Mouse (Mus musculus) cerebellum, adult 11-12 months (tissue): ENCODE results near the gene Spg11.

ENCODE experiments used
- DNase-seq: peaks from one replicate; pipeline ENCODE4 v3.0.0; 2022

Spg11 gene

DNA sequence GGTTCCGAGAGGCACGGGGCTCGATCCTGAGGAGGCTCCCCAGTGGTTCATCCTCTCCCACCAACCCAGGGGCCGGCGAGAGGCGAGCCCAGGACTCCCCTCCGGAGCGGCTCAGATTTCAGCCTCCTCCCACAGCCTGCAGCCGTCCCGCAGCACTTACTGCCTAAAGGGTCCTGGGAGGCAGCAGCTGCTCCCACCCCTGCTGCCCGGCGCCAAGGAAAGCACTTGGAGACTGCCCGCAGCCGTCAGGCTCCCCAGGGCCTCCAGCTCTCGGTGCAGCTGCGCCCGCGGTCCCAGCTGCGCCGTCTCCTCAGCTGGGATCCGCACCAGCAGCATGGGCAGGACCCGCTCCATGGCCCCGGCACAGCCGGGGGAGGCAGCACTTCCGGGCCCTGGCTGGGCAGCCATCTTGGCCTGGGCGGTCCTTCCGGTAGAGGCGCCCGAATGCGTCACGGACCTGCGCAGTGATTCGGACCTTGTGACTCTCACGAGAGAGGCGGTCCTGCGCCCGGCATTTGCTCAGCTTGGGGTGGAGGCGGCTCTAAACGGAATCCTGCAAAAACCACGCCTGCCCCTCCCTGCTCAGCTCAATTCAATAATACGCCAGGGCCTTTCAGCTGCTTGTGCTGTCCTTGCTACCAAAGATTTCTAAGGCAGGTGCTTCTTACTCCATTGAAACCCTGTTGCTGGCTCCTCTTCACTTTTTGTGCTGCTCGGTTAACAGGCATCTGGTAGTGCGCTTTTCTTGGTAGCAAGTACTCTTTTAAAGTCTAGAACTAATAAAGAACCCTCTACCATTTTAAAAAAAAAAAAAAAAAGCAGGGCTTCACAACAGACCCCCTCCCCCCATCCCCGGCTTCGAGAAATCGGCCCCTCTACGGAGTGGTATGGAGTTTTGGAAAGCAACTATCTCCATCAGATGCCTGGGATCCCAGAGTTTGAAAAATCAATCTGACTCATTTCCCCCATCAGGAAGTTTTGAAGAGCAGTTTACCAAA lies at the start of gene Spg11:
Spg11 (minus strand) TSS at position 426 of the 998 bp plus-strand sequence.
- peak; percentile 97 for DNase-seq

DNA sequence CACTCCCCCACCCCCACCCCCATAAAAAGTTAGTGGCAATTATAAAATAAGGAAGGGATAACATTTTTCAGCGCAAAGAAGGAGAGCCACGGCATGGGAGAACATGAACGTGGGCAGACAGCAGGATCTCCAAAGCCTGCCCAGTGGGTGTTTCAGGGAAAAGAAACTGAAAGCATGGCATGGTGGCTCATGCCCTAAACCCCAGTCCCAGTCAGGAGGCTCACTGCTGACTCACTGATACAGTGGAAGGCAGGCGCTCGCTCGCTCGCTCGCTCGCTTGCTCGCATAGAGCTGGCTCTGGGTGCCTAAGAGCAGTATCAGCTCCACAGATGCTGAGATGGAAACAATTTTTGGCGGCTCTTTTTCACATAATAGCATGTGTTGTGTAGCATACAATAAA lies 46.1 kb upstream of the Spg11 start:
- no peak for DNase-seq

DNA sequence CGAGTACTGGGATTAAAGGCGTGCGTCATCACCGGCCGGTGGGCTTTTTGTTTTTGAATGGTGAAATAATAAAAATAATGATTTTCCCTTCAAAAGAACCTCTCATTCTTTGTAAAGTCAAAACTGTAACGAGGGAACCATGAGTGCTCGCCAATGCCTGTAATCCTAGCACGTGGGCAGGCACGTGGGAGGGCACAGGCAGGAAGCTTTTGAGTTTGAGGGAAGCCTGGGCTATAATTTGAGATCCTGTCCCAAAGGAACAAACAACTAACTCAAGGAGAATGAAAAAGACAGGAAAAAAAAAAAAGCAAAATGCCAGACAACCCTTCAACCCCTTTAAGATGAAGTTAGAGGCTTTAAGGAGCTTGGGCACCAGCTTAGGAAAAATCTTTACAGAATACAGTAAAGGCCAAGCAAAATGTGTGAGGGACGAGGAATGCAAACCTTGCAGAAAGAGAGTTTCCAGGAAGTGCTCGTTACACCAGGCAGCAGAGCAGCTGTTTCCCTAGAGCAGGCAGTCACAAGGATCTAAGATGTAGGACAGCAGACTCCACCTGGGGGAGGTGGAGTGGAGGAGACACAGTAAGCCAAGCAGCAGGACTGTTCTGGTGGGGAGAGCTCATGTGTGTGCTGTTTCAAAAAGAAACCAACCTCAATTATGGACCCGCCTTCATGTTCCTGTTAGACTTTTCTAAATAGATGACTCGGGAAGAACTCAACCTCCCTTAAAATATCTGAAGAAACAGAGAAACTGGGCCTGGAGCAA lies 45.4 kb upstream of the Spg11 start:
- no peak for DNase-seq

DNA sequence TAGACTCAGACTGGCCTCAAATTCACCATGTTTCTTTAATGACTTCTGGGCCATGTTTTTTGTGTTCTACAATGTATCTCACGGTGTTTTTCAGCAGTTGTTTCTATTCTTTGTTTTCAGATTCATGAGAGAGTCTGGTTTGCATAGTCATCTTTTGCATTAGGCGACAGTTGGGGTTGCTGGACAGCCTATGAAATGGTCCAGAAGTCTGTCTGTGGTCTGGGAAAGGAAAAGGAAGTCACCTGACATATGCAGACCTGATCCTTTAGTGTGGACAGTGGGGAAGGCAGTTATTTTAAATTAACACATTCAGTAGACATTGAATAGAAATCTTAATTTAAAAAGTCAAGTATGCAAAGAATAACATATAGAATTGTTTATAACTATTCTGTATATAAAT lies 44.3 kb upstream of the Spg11 start:
- no peak for DNase-seq

DNA sequence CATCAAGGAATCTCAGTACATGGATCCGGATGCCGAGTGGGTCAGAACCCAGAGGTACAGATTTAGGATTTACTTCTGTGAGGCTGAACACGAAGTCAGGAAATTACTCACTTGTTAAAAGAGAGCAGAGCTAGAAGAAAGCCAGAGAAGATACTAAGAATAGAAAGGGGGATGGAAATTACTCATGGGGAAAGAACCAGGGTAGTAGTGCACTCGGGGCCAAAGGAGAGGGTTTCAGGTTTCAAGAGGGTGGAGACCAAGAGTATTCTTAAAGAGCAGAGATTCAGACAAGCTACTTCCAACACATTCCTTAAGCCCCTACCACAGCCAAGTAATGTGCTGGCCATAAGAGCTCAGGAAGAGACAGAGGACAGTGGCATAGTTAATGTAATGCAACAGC lies 43.4 kb upstream of the Spg11 start:
- DNase-seq: no peak

DNA sequence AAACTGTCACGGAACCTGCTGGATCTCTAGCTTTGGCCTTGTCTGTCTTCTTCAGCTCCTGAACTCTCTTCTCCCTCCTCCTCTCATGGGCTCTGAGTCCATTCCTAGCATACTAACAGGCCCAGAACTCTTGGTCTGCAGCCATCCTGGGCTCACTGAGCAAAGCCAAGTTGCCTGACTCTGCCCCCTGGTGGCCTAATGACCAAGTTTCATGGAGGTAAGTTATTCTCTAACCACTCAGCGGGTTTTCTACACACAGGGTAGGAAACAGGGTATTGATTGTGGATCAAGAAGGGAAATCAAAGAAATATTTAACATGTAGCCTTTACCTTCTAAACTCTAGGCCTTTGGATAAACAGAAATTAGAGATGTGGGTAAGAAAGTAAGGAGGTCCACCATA lies 42.5 kb upstream of the Spg11 start, which contains the start of gene Trim69:
Trim69 (plus strand) TSS at position 21 of the 400 bp plus-strand sequence.
- DNase-seq: peak; percentile 58

DNA sequence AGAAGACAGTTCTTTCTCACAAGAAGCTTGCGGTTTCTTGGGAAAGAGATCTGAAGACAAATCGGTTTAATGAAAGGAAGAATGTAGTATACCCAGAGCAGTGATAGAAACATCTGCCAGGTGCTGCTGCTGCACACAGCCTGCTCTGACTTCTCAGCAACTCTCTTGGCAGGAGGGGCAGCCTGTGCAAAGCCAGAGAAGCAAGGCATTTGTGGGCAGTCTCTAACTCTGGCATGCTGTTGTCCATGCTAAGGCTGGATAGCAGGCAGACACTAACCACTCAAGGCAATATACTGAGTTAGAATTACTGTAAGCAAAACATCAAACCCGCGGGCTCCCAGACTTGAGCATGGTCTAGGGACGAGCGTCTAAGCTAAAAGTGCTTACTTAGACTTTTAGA lies 41.5 kb upstream of the Spg11 start:
- no peak for DNase-seq

DNA sequence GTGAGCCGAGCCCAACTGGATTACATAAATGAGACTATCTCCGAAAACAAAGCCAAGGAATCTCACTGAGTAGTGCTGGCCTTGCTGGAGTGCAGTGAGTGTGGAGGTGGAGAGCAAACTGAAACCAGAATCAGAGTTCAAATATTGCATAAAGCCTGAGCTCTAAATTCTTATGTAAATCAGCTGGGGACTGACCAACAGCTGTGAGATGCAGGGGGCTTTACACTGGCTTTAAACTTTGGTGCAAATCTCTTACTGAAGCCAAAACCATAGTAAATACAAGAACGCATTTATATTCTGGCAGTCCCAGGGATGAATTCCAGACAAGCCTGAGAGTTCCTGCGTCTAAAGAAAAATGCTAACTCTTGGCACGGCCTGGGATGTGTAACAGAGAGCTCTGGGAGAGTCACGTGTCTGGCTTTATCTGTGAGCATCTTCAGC lies 40.2 kb upstream of the Spg11 start:
- no peak for DNase-seq

DNA sequence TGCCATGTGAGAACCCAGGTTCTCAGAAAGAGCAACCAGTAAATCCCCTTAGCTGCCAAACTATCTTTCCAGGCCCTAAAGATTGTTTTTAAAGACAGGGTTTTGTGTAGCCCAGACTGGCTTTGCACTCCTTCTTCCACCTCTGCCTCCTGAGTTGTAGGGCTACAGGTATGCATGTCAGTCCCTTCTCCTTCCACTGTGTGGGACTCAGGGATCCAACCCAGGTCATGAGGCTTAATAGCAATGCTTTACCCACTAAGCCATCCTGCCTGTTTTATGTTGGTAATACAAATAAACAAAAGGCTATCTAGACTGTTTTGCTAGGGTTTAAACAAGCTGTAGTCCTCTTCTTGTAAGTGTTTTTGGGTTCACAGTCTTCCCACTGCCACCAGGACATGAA lies 39.4 kb upstream of the Spg11 start:
- no peak for DNase-seq

DNA sequence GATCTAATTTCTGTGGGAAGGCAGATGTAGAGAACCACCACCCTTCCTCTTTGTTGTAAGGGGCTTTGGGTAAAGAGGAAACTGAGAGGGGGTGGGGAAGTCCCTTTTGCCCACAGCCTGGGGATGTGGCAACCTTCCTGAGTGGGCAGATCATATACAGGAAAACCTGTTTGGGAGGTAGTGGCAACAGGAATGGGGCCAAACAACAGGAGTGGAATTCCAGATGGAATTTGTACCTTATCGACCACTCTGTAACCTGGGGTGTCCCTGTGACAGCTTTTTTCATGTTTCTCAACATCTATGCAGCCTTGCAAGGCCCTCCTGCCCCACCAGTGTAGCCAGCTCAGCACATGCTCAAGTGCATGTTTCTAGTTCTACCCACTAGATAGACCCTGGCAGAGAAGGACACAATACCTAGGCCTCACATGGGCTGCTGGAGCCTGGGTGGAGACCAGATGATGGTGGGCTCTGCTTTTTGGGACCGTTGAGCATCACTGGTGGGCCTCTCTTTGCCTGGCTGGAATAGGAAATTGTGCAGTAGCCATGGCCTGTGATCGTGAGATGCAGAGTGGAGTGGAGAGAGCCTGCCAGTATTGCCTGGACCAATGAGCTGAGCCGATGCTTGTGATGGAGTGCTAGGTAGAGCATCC lies 38.0 kb upstream of the Spg11 start:
- no peak for DNase-seq

DNA sequence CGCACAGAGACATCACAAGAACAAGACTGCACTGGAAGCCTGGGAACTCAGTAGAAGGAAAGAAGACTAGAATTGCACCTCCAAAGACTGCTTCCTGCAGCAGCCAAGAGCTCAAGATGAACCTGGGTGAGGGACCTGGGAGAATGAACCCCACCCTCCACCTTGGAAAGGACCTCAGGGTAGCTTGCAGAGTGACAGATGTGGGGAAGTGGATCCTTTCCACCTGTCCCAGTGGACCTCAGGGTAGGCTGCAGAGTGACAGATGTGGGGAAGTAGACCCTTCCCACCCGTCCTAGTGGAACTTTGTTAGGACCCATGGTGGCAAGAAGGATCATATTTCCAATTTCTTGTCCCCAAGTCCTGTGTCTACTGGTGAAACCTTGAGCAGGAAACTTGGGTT lies 37.1 kb upstream of the Spg11 start:
- DNase-seq: no peak

DNA sequence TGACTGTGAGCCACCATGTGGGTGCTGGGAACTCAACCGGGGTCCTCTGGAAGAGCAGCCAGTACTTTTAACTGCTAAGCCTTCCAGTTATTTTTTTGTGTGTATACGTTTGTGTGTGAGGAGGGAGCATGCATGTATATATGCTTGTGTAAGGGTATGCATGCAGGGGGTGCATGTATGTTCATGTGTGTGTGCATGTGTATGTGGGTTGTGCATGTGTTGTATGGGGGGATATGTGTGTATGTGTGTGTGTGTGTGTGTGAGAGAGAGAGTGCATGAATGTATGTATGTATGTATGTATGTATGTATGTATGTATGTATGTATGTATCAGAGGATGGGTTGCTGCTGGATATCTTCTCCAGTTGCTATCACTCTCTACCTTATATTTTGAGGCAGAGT lies 36.3 kb upstream of the Spg11 start:
- DNase-seq: no peak

DNA sequence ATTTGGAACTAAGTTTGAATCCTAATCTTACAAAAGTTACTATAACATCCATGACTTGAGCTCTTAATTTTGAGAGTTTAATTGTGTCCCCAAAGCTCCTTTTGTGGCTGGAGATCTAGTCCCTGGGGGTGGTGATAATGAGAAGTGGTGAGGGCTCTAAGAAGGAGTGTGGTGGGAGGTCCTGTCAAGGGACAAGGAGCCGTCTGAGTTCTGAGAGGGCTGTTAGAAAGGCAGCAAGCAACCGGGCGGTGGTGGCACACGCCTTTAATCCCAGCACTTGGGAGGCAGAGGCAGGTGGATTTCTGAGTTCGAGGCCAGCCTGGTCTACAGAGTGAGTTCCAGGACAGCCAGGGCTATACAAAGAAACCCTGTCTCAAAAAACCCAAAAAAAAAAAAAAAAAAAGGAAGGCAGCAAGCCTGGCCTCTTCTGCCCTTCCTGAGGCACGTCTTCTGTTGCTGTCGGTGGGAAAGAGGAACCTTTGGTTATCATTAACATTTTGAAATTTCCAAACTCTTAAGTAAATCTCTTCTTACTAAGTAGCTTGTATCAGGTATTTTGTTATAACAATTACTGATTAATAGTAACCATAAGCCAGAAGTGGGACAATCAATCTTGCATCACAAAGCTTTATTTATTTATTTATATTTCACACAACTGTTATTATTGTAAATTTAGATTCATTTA lies 35.6 kb upstream of the Spg11 start:
- DNase-seq: no peak

DNA sequence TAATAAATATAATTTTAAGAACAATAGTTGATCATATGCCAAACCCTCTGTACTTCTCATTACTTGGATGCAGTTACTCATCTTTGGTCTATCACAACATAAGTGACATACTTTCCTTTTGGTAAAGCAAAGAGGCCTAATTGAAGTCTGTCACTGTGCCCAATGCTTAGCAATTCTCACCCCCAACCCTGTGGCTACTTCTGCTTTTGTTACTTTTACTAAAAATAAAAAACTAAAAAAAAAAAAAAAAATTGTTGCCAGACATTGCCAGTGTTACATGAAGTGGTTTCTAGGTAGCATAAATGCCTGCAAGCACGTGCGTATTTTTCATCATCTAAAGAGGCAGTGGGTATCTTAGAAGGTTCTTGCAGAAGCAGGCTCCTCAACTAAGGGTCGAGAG lies 34.7 kb upstream of the Spg11 start:
- no peak for DNase-seq

DNA sequence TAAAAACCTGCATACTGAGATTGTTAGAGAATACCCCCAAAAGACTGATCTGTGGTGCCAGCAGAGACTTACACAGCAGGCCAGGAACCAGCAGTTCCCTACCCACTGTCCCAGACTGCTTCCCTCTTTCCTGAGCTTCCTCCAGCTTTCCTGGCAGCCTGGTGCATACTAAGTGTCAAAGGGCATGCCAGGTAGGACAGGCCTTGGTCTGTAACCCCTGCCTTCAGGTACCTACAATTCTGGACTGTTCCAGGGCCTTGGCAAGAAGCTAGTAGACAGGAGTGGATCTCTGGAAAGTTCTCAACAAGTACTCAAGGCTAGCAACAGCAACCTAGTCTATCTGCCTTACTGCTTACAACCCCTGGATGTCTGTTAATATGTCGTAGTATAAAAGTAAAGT lies 33.0 kb upstream of the Spg11 start:
- DNase-seq: no peak

DNA sequence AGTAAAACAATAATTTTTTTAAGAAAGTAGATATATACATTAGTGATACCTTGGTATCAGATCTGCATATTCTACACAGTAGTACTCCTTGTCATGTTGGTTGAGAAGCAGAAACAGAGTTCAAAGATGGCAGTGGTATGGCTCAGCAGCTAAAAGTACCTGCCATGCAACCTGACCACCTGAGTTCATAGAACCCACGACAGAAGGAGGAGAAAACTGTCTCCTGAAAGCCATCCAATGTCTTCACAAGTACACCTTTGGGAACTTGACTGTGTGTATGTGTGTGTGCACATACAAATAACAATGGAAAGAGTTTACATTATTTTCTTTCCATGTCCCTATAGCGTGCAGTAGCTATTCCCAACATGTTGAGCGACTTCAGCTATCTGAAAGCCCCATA lies 31.5 kb upstream of the Spg11 start:
- DNase-seq: no peak

DNA sequence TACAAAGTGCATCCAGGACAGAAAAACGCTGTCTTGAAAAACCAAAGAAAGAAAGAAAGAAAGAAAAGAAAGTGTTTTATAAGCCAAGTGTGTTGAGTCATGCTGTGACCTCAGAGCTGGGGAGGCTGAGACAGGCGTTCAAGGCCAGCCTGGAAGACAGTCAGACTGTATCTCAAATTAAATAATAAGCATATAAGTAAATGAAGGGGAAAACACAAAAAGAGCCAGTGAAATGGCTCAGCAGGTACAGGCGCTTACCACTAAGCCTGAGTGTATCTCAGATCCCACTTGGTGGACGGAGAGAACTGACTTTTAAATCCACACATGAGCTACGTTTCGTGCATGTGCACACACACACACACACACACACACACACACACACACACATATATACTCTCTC lies 31.1 kb upstream of the Spg11 start:
- no peak for DNase-seq

DNA sequence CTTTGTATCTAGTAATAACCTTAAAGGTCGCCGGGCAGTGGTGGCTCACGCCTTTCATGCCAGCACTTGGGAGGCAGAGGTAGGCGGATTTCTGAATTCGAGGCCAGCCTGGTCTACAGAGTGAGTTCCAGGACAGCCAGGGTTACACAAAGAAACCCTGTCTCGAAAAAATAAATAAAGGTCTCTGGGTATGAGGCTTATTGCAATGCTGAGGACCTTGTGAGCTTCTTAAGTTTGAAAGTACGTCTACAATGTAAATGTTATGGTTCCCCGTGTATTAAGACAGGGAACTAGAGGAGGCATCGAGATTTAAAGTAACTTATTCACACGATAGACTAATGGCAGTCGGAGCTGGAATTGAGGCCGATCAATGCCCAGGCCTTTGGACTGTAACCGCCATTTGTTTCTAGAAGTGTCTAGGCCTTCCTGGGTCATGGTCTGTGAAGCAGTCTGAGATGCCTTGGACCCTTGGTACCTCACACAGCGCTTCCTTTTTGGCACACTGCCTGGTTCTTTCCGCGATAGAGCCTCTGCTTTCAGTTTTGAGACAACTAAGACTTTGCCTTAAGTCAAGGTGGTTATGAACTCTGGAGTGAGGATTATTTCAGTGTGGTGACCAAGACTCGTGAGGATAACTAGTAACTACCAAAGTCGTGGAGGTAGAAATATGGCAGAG lies 30.2 kb upstream of the Spg11 start:
- DNase-seq: peak; percentile 6

DNA sequence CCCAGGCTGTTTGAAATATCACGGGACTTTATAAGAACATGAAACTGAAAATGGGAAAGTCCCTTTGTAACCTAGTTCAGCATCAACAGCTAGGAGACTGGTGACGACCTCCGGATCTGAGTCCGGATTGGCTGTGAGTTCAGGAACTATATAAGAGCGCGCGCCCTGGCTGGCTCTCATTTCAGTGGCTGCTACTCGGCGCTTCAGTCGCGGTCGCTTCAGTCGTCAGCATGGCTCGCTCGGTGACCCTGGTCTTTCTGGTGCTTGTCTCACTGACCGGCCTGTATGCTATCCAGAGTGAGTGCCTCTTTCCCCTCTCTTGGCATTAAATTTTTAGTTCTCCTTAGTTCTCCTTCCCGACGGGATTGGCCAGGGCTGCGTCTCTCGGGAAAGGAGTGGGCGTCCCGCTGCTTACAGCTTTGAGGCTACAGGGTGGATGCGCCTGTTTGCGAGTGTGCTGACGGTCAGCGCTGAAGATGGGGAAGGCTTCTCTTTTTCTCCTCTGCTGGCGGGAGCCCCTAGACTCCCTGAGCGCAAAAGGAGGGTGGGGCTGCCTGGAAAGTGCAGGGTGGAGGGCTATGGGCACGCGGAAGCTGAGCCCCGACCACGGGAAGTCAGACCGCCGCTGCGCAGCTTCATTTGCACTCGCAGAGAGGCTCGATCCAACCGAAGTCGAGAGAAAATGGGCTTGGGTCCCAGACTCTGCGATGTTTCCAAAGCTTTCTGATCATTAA lies 29.5 kb upstream of the Spg11 start, which contains the start of gene B2m:
B2m (plus strand) TSS at position 179 of the 734 bp plus-strand sequence.
- peak; percentile 85 for DNase-seq

DNA sequence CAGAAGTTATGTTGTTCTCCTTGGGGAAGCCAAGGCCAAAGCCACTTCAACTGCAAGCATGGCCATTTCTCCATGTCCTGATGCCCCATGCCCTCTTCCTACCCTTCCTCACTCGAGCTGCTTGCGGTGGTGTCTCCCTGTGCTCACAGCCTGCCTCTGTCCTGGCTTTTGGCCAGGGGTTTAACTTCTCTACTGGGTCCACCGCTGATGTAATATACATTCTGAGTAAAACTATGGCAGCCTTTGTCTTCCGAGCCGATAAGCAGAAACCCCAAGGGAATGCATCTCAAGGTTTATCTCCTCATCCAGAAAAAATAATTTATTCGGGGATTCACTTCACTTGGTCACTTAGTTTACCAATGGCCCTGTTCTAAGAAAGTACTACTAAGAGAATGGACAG lies 28.5 kb upstream of the Spg11 start:
- DNase-seq: no peak

DNA sequence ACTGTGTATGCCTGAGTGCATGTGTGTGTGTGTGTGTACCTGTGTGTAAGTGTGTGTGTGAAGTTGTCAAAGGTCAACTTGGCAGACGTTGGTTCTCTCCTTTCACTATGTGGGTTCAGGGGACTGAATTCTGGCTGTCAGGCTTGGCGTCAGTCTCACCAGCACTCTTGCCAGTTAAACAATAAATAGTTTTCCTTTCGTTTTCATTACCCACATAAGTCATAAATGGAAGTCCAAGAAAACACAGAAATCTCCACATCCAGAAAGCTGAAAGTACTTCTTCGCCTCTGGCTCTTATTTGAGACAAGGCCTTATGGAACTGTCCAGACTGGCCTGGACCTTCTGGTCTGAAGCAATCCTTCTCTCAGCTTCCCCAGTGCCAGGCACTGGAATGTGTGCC lies 27.6 kb upstream of the Spg11 start:
- DNase-seq: no peak
